Mouse (Mus musculus): ENCODE measurements around the gene Gstm7. TPM values are rescaled to one million over a fixed set of nuclear protein-coding genes. Genes with fewer than 3 reads are reported as not detected.
"Not testable (repeated sequence)": the region's sequence is repeated elsewhere in the genome, so short reads cannot be mapped to it uniquely, and the experiment has no call there.

Gene Gstm7
- 21.3 and 23.4 TPM in 2 replicates for polyA plus RNA-seq (2014; fragmentation: Nextera tagmentation; extraction: Ambion mirVana)

- no peaks in the 10 kb centered on the region for H3K36me3 ChIP-seq (ENCODE audit: control insufficient read depth, insufficient read depth, low read length)
- peak within 1 kb of the TSS; percentile 56 for H3K4me2 ChIP-seq (ENCODE audit: low read length)
- peak within 1 kb of the TSS; percentile 32 for H3K4me3 ChIP-seq (ENCODE audit: low read depth, low read length)
- no peak within 1 kb of the TSS; the same call in 1 of the 2 replicates for H3K27ac ChIP-seq (ENCODE audit: low read depth)
- DNase-seq (ENCODE audit: low spot score) (peak; percentile 95), ATAC-seq (replicated peaks; ENCODE audit: low FRiP score, low TSS enrichment, low read depth) (peak; percentile 97)
- H3K27me3 ChIP-seq (replicated peaks; ENCODE audit: control insufficient read depth, insufficient read depth, low read length), result no peaks in the 10 kb centered on the region
- no peaks in the 10 kb centered on the region for H3K4me1 ChIP-seq (replicated peaks; ENCODE audit: control insufficient read depth, insufficient read depth, low read length)
- H3K9me3 ChIP-seq (ENCODE audit: control insufficient read depth, low read length), result no peaks in the 10 kb centered on the region
- whole genome bisulfite sequencing, result 8% methylated on average over 10 of the region's 10 CpGs
- no peak within 1 kb of the TSS for H3K9ac ChIP-seq (ENCODE audit: low read length)
Measured at GRCm38 (mm10) chr3:107931670-107932069, at the start of gene Gstm7. Gene Gstm7, minus strand, starts transcription at chr3:107931817.

- H3K27ac ChIP-seq (ENCODE audit: low read depth), result no peak overlapping the region
- H3K4me1 ChIP-seq (replicated peaks; ENCODE audit: control insufficient read depth, insufficient read depth, low read length), result no peaks in the 10 kb centered on the region
- H3K9me3 ChIP-seq (ENCODE audit: control insufficient read depth, low read length), result no peaks in the 10 kb centered on the region
- no peaks in the 10 kb centered on the region for H3K27me3 ChIP-seq (replicated peaks; ENCODE audit: control insufficient read depth, insufficient read depth, low read length)
- no peak overlapping the region for H3K4me2 ChIP-seq (ENCODE audit: low read length)
- H3K4me3 ChIP-seq (ENCODE audit: low read depth, low read length), result no peak overlapping the region
- H3K9ac ChIP-seq (ENCODE audit: low read length), result no peak overlapping the region
- DNase-seq (ENCODE audit: low spot score) (no peak), ATAC-seq (replicated peaks; ENCODE audit: low FRiP score, low TSS enrichment, low read depth) (no peak)
- H3K36me3 ChIP-seq (ENCODE audit: control insufficient read depth, insufficient read depth, low read length), result no peaks in the 10 kb centered on the region
- WGBS, result 63% methylated on average over 3 of the region's 3 CpGs
Measured at GRCm38 (mm10) chr3:107981261-107981660, 49.6 kb upstream of the Gstm7 start.

- Histone ChIP-seq H3K9me3 (ENCODE audit: control insufficient read depth, low read length) (no peaks in the 10 kb centered on the region), H3K27me3 (replicated peaks; ENCODE audit: control insufficient read depth, insufficient read depth, low read length) (no peaks in the 10 kb centered on the region), H3K9ac (ENCODE audit: low read length) (no peak overlapping the region), H3K4me3 (ENCODE audit: low read depth, low read length) (no peak overlapping the region), H3K4me2 (ENCODE audit: low read length) (no peak overlapping the region), H3K27ac (ENCODE audit: low read depth) (no peak overlapping the region), H3K4me1 (replicated peaks; ENCODE audit: control insufficient read depth, insufficient read depth, low read length) (no peaks in the 10 kb centered on the region), H3K36me3 (ENCODE audit: control insufficient read depth, insufficient read depth, low read length) (no peaks in the 10 kb centered on the region)
- WGBS, result 64% methylated on average over 3 of the region's 3 CpGs
- ATAC-seq (replicated peaks; ENCODE audit: low FRiP score, low TSS enrichment, low read depth) (0 out of 2 replicates have a peak, but pooled peaks have one; percentile 51), DNase-seq (ENCODE audit: low spot score) (no peak)
Measured at GRCm38 (mm10) chr3:107977691-107978090, 46.1 kb upstream of the Gstm7 start.

GRCm38 (mm10) chr3:107974237-107974636 lies 42.6 kb upstream of the Gstm7 start:
- no peak overlapping the region for H3K27ac ChIP-seq (ENCODE audit: low read depth)
- no peaks in the 10 kb centered on the region for H3K9me3 ChIP-seq (ENCODE audit: control insufficient read depth, low read length)
- 97% methylated on average over 1 of the region's 1 CpGs for WGBS
- H3K4me2 ChIP-seq (ENCODE audit: low read length), result no peak overlapping the region
- DNase-seq (ENCODE audit: low spot score), result no peak
- H3K9ac ChIP-seq (ENCODE audit: low read length), result no peak overlapping the region
- H3K4me1 ChIP-seq (replicated peaks; ENCODE audit: control insufficient read depth, insufficient read depth, low read length), result no peaks in the 10 kb centered on the region
- H3K4me3 ChIP-seq (ENCODE audit: low read depth, low read length), result no peak overlapping the region
- no peaks in the 10 kb centered on the region for H3K36me3 ChIP-seq (ENCODE audit: control insufficient read depth, insufficient read depth, low read length)
- no peaks in the 10 kb centered on the region for H3K27me3 ChIP-seq (replicated peaks; ENCODE audit: control insufficient read depth, insufficient read depth, low read length)
- no peak for ATAC-seq (replicated peaks; ENCODE audit: low FRiP score, low TSS enrichment, low read depth)

GRCm38 (mm10) chr3:107972070-107972469 lies 40.5 kb upstream of the Gstm7 start:
- no peaks in the 10 kb centered on the region for H3K9me3 ChIP-seq (ENCODE audit: control insufficient read depth, low read length)
- DNase-seq (ENCODE audit: low spot score), result no peak
- no peak overlapping the region for H3K27ac ChIP-seq (ENCODE audit: low read depth)
- no peaks in the 10 kb centered on the region for H3K36me3 ChIP-seq (ENCODE audit: control insufficient read depth, insufficient read depth, low read length)
- H3K27me3 ChIP-seq (replicated peaks; ENCODE audit: control insufficient read depth, insufficient read depth, low read length), result no peaks in the 10 kb centered on the region
- H3K4me2 ChIP-seq (ENCODE audit: low read length), result no peak overlapping the region
- no peak overlapping the region for H3K4me3 ChIP-seq (ENCODE audit: low read depth, low read length)
- WGBS, result 71% methylated on average over 3 of the region's 3 CpGs
- H3K4me1 ChIP-seq (replicated peaks; ENCODE audit: control insufficient read depth, insufficient read depth, low read length), result no peaks in the 10 kb centered on the region
- no peak overlapping the region for H3K9ac ChIP-seq (ENCODE audit: low read length)
- ATAC-seq (replicated peaks; ENCODE audit: low FRiP score, low TSS enrichment, low read depth), result no peak

GRCm38 (mm10) chr3:107971101-107971500 lies 39.5 kb upstream of the Gstm7 start:
- H3K27me3 ChIP-seq (replicated peaks; ENCODE audit: control insufficient read depth, insufficient read depth, low read length); H3K9ac ChIP-seq (ENCODE audit: low read length); H3K4me3 ChIP-seq (ENCODE audit: low read depth, low read length); H3K9me3 ChIP-seq (ENCODE audit: control insufficient read depth, low read length); H3K4me2 ChIP-seq (ENCODE audit: low read length); DNase-seq (ENCODE audit: low spot score); H3K36me3 ChIP-seq (ENCODE audit: control insufficient read depth, insufficient read depth, low read length); ATAC-seq (replicated peaks; ENCODE audit: low FRiP score, low TSS enrichment, low read depth); H3K4me1 ChIP-seq (replicated peaks; ENCODE audit: control insufficient read depth, insufficient read depth, low read length); H3K27ac ChIP-seq (ENCODE audit: low read depth): not testable (repeated sequence)
- 65% methylated on average over 3 of the region's 3 CpGs for WGBS

GRCm38 (mm10) chr3:107968724-107969395 lies 37.2 kb upstream of the Gstm7 start, which contains the start of gene Gstm3:
Gene Gstm3, minus strand, starts transcription at chr3:107969283.
- Histone ChIP-seq H3K27ac (ENCODE audit: low read depth) (no peak within 1 kb of the TSS), H3K4me2 (ENCODE audit: low read length) (no peak within 1 kb of the TSS), H3K27me3 (replicated peaks; ENCODE audit: control insufficient read depth, insufficient read depth, low read length) (no peaks in the 10 kb centered on the region), H3K4me3 (ENCODE audit: low read depth, low read length) (no peak within 1 kb of the TSS), H3K9me3 (ENCODE audit: control insufficient read depth, low read length) (no peaks in the 10 kb centered on the region), H3K4me1 (replicated peaks; ENCODE audit: control insufficient read depth, insufficient read depth, low read length) (peaks cover 5% of the 10 kb centered on the region; the same call in 1 of the 2 replicates), H3K9ac (ENCODE audit: low read length) (no peak within 1 kb of the TSS), H3K36me3 (ENCODE audit: control insufficient read depth, insufficient read depth, low read length) (no peaks in the 10 kb centered on the region)
- 40% methylated on average over 13 of the region's 13 CpGs for WGBS
- peak; percentile 65 for ATAC-seq (replicated peaks; ENCODE audit: low FRiP score, low TSS enrichment, low read depth)
- DNase-seq (ENCODE audit: low spot score), result no peak

- 95% methylated on average over 5 of the region's 5 CpGs for WGBS
Measured at GRCm38 (mm10) chr3:107966631-107967030, 35.0 kb upstream of the Gstm7 start.

GRCm38 (mm10) chr3:107965592-107965991 lies 34.0 kb upstream of the Gstm7 start:
- no peaks in the 10 kb centered on the region for H3K9me3 ChIP-seq (ENCODE audit: control insufficient read depth, low read length)
- 55% methylated on average over 1 of the region's 1 CpGs for WGBS
- no peak overlapping the region for H3K27ac ChIP-seq (ENCODE audit: low read depth)
- no peak overlapping the region for H3K4me3 ChIP-seq (ENCODE audit: low read depth, low read length)
- H3K27me3 ChIP-seq (replicated peaks; ENCODE audit: control insufficient read depth, insufficient read depth, low read length), result no peaks in the 10 kb centered on the region
- peaks cover 5% of the 10 kb centered on the region; the same call in 1 of the 2 replicates for H3K4me1 ChIP-seq (replicated peaks; ENCODE audit: control insufficient read depth, insufficient read depth, low read length)
- H3K4me2 ChIP-seq (ENCODE audit: low read length), result no peak overlapping the region
- ATAC-seq (replicated peaks; ENCODE audit: low FRiP score, low TSS enrichment, low read depth), result no peak
- no peaks in the 10 kb centered on the region for H3K36me3 ChIP-seq (ENCODE audit: control insufficient read depth, insufficient read depth, low read length)
- H3K9ac ChIP-seq (ENCODE audit: low read length), result no peak overlapping the region
- DNase-seq (ENCODE audit: low spot score), result no peak

More at GRCm38 (mm10) chr3:107966631-107967030, 35.0 kb upstream of the Gstm7 start:
- Histone ChIP-seq H3K9ac (ENCODE audit: low read length) (no peak overlapping the region), H3K27ac (ENCODE audit: low read depth) (no peak overlapping the region), H3K9me3 (ENCODE audit: control insufficient read depth, low read length) (no peaks in the 10 kb centered on the region), H3K27me3 (replicated peaks; ENCODE audit: control insufficient read depth, insufficient read depth, low read length) (no peaks in the 10 kb centered on the region), H3K4me1 (replicated peaks; ENCODE audit: control insufficient read depth, insufficient read depth, low read length) (peaks cover 5% of the 10 kb centered on the region; the same call in 1 of the 2 replicates), H3K4me3 (ENCODE audit: low read depth, low read length) (no peak overlapping the region), H3K36me3 (ENCODE audit: control insufficient read depth, insufficient read depth, low read length) (no peaks in the 10 kb centered on the region), H3K4me2 (ENCODE audit: low read length) (no peak overlapping the region)
- DNase-seq (ENCODE audit: low spot score) (no peak), ATAC-seq (replicated peaks; ENCODE audit: low FRiP score, low TSS enrichment, low read depth) (no peak)
